ENCODE assay signal across 24 mouse cellular contexts in the genomic region with DNA sequence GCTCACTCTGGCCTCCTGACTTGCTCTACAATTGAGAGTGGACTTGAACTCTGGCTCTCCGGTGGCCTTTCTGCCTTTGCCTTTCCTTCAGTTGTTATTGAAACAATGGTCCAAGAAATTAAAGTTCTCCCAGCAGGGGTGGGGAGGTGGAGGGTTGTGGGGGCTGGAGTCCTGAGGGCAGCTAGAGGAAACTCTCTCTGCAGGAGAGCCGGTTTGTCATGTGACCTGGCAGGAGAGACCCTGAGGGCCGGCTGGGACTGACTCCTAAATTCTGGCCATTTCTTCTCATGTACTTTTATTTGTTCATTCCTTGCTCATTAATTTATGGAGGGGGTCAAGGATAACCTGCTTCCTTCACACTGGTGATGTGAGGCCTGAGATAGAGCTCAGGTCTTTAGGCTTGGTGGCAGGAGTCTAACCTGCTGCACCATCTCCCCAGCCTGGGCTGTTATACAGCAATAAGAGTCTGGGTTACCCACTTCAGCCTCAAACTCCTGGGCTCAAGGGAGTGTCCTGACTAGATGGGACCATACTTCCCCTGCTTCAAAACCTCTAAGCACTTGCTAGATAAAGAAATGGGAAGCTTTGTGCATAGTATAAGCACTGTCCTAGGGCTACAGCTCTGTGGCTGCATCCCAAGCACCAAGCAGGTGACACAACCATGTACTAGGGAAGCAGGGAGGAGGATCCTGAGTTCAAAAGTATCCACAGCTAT. TPM values are rescaled to one million over a fixed set of nuclear protein-coding genes. Genes with fewer than 3 reads are reported as not detected.
A peak's percentile ranks its signal among the peaks of the same experiment; 100 is the strongest.
DNase-seq lines count a peak whose midpoint lies in the region; ATAC-seq and TF ChIP-seq lines count a peak whose summit lies in the region.
"Had no signal": no experiment of that assay in that cellular context is flagged by ENCODE, and none has a peak within 500 bp of the region (broad histone marks: within the 10 kb centered on the region; RNA-seq: fewer than 3 reads in every experiment).

No protein-coding gene starts in this region.

- 28% methylated on average over 3 of the region's 3 CpGs for WGBS in kidney, adult 2 months
- WGBS in kidney, embryonic 14.5 days, result 49% methylated on average over 3 of the region's 3 CpGs
- 35% methylated on average over 3 of the region's 3 CpGs for WGBS in limb, embryonic 12.5 days

- TF ChIP-seq EP300 in ES-Bruce4 (IDR thresholded peaks at IDR 0.05; ENCODE audit: insufficient read depth, low read depth, low read length), result peak; percentile 98

- no peaks in the 10 kb centered on the region for H3K27me3 ChIP-seq in kidney, adult 2 months (replicated peaks; ENCODE audit: control insufficient read depth, insufficient read depth, low read length)
- H3K27me3 ChIP-seq in kidney, embryonic 14.5 days (ENCODE audit: control insufficient read depth, insufficient read depth, low read length), result no peaks in the 10 kb centered on the region
- H3K27me3 ChIP-seq in ES-Bruce4 (ENCODE audit: control insufficient read depth, insufficient read depth, low read length, poor library complexity, severe bottlenecking), result no peaks in the 10 kb centered on the region
- no peaks in the 10 kb centered on the region for H3K27me3 ChIP-seq in limb, embryonic 12.5 days
- H3K27me3 ChIP-seq: heart, embryonic 12.5 days; intestine, embryonic 15.5 days; limb, embryonic 15.5 days; liver, embryonic 15.5 days; lung, embryonic 15.5 days; midbrain, embryonic 12.5 days had no signal

- no peak overlapping the region for H3K9ac ChIP-seq in kidney, embryonic 14.5 days (ENCODE audit: low read depth, low read length)
- H3K9ac ChIP-seq in ES-Bruce4 (ENCODE audit: low read depth, poor library complexity, severe bottlenecking), result peak overlapping the region; percentile 29
- H3K9ac ChIP-seq in limb, embryonic 12.5 days (replicated peaks), result no peak overlapping the region
- H3K9ac ChIP-seq: heart, embryonic 12.5 days; intestine, embryonic 15.5 days; limb, embryonic 15.5 days; liver, embryonic 15.5 days; lung, embryonic 15.5 days; midbrain, embryonic 12.5 days had no signal

- H3K36me3 ChIP-seq in kidney, adult 2 months (ENCODE audit: control insufficient read depth, insufficient read depth, low read length), result no peaks in the 10 kb centered on the region
- H3K36me3 ChIP-seq in kidney, embryonic 14.5 days (ENCODE audit: control insufficient read depth, insufficient read depth, low read length), result peaks cover 14% of the 10 kb centered on the region; the same call in 1 of the 2 replicates
- H3K36me3 ChIP-seq in ES-Bruce4 (ENCODE audit: control insufficient read depth, insufficient read depth, low read length, poor library complexity, severe bottlenecking), result no peaks in the 10 kb centered on the region
- H3K36me3 ChIP-seq in limb, embryonic 12.5 days, result peaks cover 34% of the 10 kb centered on the region

- ATAC-seq in kidney, embryonic 14.5 days (ENCODE audit: low FRiP score, low TSS enrichment), result no peak
- no peak for ATAC-seq in limb, embryonic 12.5 days (ENCODE audit: insufficient number of reproducible peaks, insufficient read depth, low FRiP score, low TSS enrichment, low read depth)
- ATAC-seq in megakaryocyte-erythroid progenitor cell, adult 5-6 weeks (replicated peaks; ENCODE audit: low FRiP score, low TSS enrichment, poor library complexity, severe bottlenecking), result no peak
- ATAC-seq: CD4-positive, CD25-positive, alpha-beta regulatory T cell, adult 4 months; forebrain, embryonic 14.5 days; intestine, embryonic 15.5 days had no signal

- H3K4me2 ChIP-seq in kidney, embryonic 14.5 days (replicated peaks; ENCODE audit: low read depth, low read length), result no peak overlapping the region
- H3K4me2 ChIP-seq in limb, embryonic 12.5 days, result no peak overlapping the region
- H3K4me2 ChIP-seq: heart, embryonic 12.5 days; intestine, embryonic 15.5 days; limb, embryonic 15.5 days; liver, embryonic 15.5 days; lung, embryonic 15.5 days; midbrain, embryonic 12.5 days had no signal

- peaks cover 7% of the 10 kb centered on the region; the same call in 1 of the 2 replicates for H3K4me1 ChIP-seq in kidney, adult 2 months (ENCODE audit: control insufficient read depth, insufficient read depth, low read length)
- 0 out of 2 replicates have a peak, but pooled peaks cover 2% of the 10 kb centered on the region for H3K4me1 ChIP-seq in kidney, embryonic 14.5 days (ENCODE audit: control insufficient read depth, insufficient read depth, low read length)
- peaks cover 34% of the 10 kb centered on the region for H3K4me1 ChIP-seq in ES-Bruce4 (ENCODE audit: control insufficient read depth, insufficient read depth, low read length)
- H3K4me1 ChIP-seq in brown adipose tissue, adult 24 weeks (ENCODE audit: control insufficient read depth, insufficient read depth, insufficient read length, low read length), result peaks cover 16% of the 10 kb centered on the region; the same call in 1 of the 2 replicates
- H3K4me1 ChIP-seq in limb, embryonic 12.5 days (replicated peaks), result 0 out of 2 replicates have a peak, but pooled peaks cover 4% of the 10 kb centered on the region
- H3K4me1 ChIP-seq: intestine, embryonic 15.5 days; limb, embryonic 15.5 days; liver, embryonic 15.5 days; lung, embryonic 15.5 days; midbrain, embryonic 12.5 days had no signal

- H3K4me3 ChIP-seq in kidney, adult 2 months (ENCODE audit: insufficient read depth, low read depth, low read length), result no peak overlapping the region
- no peak overlapping the region for H3K4me3 ChIP-seq in kidney, embryonic 14.5 days (ENCODE audit: low read length)
- H3K4me3 ChIP-seq in ES-Bruce4 (ENCODE audit: low read depth, low read length), result 0 out of 2 replicates have a peak overlapping the region, but pooled peaks have one; percentile 6
- H3K4me3 ChIP-seq in brown adipose tissue, adult 24 weeks (ENCODE audit: insufficient read depth, low read depth, low read length), result no peak overlapping the region
- no peak overlapping the region for H3K4me3 ChIP-seq in limb, embryonic 12.5 days (replicated peaks)
- H3K4me3 ChIP-seq: heart, embryonic 12.5 days; hindbrain, embryonic 10.5 days; intestine, embryonic 15.5 days; limb, embryonic 15.5 days; liver, embryonic 15.5 days; lung, embryonic 15.5 days; midbrain, embryonic 12.5 days had no signal

- no peak for DNase-seq in kidney, adult 2 months
- no peak for DNase-seq in liver
- DNase-seq: adrenal gland, postnatal 25 days; cerebellum, adult 11-12 months; cerebellum, postnatal 14 days; heart, postnatal 10 days; right cerebral cortex, postnatal 14 days; thymus, adult 2 months; thymus, postnatal 4 days had no signal

- no peaks in the 10 kb centered on the region for H3K9me3 ChIP-seq in kidney, embryonic 14.5 days (ENCODE audit: control insufficient read depth, low read length)
- H3K9me3 ChIP-seq in ES-Bruce4 (replicated peaks; ENCODE audit: control insufficient read depth, insufficient read depth, low read length, poor library complexity, severe bottlenecking), result no peaks in the 10 kb centered on the region
- H3K9me3 ChIP-seq in limb, embryonic 12.5 days, result no peaks in the 10 kb centered on the region
- H3K9me3 ChIP-seq: heart, embryonic 12.5 days; hindbrain, embryonic 10.5 days; intestine, embryonic 15.5 days; limb, embryonic 15.5 days; liver, embryonic 15.5 days; lung, embryonic 15.5 days; midbrain, embryonic 12.5 days had no signal

- H3K27ac ChIP-seq in kidney, adult 2 months (ENCODE audit: insufficient read depth, low read depth, low read length), result 0 out of 2 replicates have a peak overlapping the region, but pooled peaks have one; percentile 6
- no peak overlapping the region for H3K27ac ChIP-seq in kidney, embryonic 14.5 days (ENCODE audit: low read depth, low read length)
- H3K27ac ChIP-seq in ES-Bruce4 (ENCODE audit: insufficient read depth, low read length), result peak overlapping the region; percentile 100
- H3K27ac ChIP-seq in brown adipose tissue, adult 24 weeks (replicated peaks; ENCODE audit: low read depth, low read length), result peak overlapping the region; percentile 15; the same call in 1 of the 2 replicates
- 0 out of 2 replicates have a peak overlapping the region, but pooled peaks have one; percentile 17 for H3K27ac ChIP-seq in limb, embryonic 12.5 days
- H3K27ac ChIP-seq: hindbrain, embryonic 10.5 days; intestine, embryonic 15.5 days; limb, embryonic 15.5 days; liver, embryonic 15.5 days; lung, embryonic 15.5 days; midbrain, embryonic 12.5 days; stomach, postnatal 0 days had no signal

- no peak for TF ChIP-seq POLR2A in kidney, adult 2 months (IDR thresholded peaks at IDR 0.05; ENCODE audit: low read depth, low read length)
- no peak for TF ChIP-seq POLR2A in ES-Bruce4 (IDR thresholded peaks at IDR 0.05; ENCODE audit: insufficient read depth, low read length)

- no peak for TF ChIP-seq CTCF in kidney, adult 2 months (conservative IDR thresholded peaks at IDR 0.05; ENCODE audit: insufficient read depth, insufficient read length, low read depth, low read length)
- no peak for TF ChIP-seq CTCF in ES-Bruce4 (IDR thresholded peaks at IDR 0.05; ENCODE audit: low read depth, low read length)

RNA-seq across cellular contexts. Expression of a gene that starts 14.8 kb away (rescaled TPM):
- polyA plus RNA-seq in kidney, adult 2 months (2012; rRNA removed), result 20.9 and 22.2 TPM in 2 replicates
- polyA plus RNA-seq in kidney, embryonic 14.5 days (2014; fragmentation: Nextera tagmentation; extraction: Ambion mirVana), result 12.1 and 13.9 TPM in 2 replicates
- 44.7 and 47.0 TPM in 2 replicates for polyA plus RNA-seq in ES-Bruce4 (2011; ENCODE audit: insufficient read depth, insufficient read length, low read depth, missing spikeins)
- polyA plus RNA-seq in brown adipose tissue, adult 24 weeks (2012; ENCODE audit: insufficient read depth, insufficient read length, missing spikeins), result 30.6 and 88.0 TPM in 2 replicates
- polyA plus RNA-seq in limb, embryonic 12.5 days (2016; fragmentation: Nextera tagmentation; extraction: Ambion mirVana), result 5.3 and 6.0 TPM in 2 replicates
- 4.0 and 4.4 TPM in 2 replicates for total RNA-seq in megakaryocyte-erythroid progenitor cell, adult 5-6 weeks (2014; fragmentation: Nextera tagmentation)
- 2.3 and 5.1 TPM in 2 replicates for total RNA-seq in megakaryocyte-erythroid progenitor cell, adult 5-6 weeks (2017)

RNA-seq across cellular contexts. Expression of a gene that starts 28.5 kb away (rescaled TPM):
- polyA plus RNA-seq in kidney, adult 2 months (2012; rRNA removed), result 1.8 and 2.8 TPM in 2 replicates
- 32.7 and 38.4 TPM in 2 replicates for polyA plus RNA-seq in kidney, embryonic 14.5 days (2014; fragmentation: Nextera tagmentation; extraction: Ambion mirVana)
- polyA plus RNA-seq in ES-Bruce4 (2011; ENCODE audit: insufficient read depth, insufficient read length, low read depth, missing spikeins), result 2.3 and 4.5 TPM in 2 replicates
- polyA plus RNA-seq in brown adipose tissue, adult 24 weeks (2012; ENCODE audit: insufficient read depth, insufficient read length, missing spikeins), result not detected in 2 replicates
- 30.3 and 32.4 TPM in 2 replicates for polyA plus RNA-seq in limb, embryonic 12.5 days (2016; fragmentation: Nextera tagmentation; extraction: Ambion mirVana)
- 6.8 and 12.5 TPM in 2 replicates for total RNA-seq in megakaryocyte-erythroid progenitor cell, adult 5-6 weeks (2014; fragmentation: Nextera tagmentation)
- 7.4 and 11.2 TPM in 2 replicates for total RNA-seq in megakaryocyte-erythroid progenitor cell, adult 5-6 weeks (2017)
